Mouse (Mus musculus) thymus, postnatal 4 days (tissue): ENCODE data around the gene Atg5.

Experiments used
- DNase-seq: peaks from one replicate; pipeline ENCODE4 v3.0.0; 2021

Atg5 gene

GRCm38 (mm10) chr10:44268145-44268860 is at the start of gene Atg5:
Gene Atg5 (plus strand): TSS chr10:44268358.
- DNase-seq = peak; percentile 98

GRCm38 (mm10) chr10:44219073-44219472 is 49.1 kb upstream of the Atg5 start:
- DNase-seq = peak; percentile 17

GRCm38 (mm10) chr10:44224345-44224744 is 43.8 kb upstream of the Atg5 start:
- DNase-seq = no peak

GRCm38 (mm10) chr10:44233351-44233750 is 34.8 kb upstream of the Atg5 start:
- DNase-seq = peak; percentile 77

- peak; percentile 12 for DNase-seq
Measured at GRCm38 (mm10) chr10:44235298-44235697, 32.9 kb upstream of the Atg5 start.

- peak; percentile 33 for DNase-seq
Measured at GRCm38 (mm10) chr10:44256624-44257023, 11.5 kb upstream of the Atg5 start.

- DNase-seq = no peak
Measured at GRCm38 (mm10) chr10:44265835-44266234, 2.3 kb upstream of the Atg5 start.

- no peak for DNase-seq
Measured at GRCm38 (mm10) chr10:44266561-44266960, 1.6 kb upstream of the Atg5 start.

- peak; percentile 16 for DNase-seq
Measured at GRCm38 (mm10) chr10:44267426-44268142, 574 bp upstream of the Atg5 start.

GRCm38 (mm10) chr10:44269211-44269610 is 1.1 kb downstream of the Atg5 start:
- DNase-seq = no peak

- no peak for DNase-seq
Measured at GRCm38 (mm10) chr10:44282323-44282722, 14.2 kb downstream of the Atg5 start.

GRCm38 (mm10) chr10:44285106-44285505 is 16.9 kb downstream of the Atg5 start:
- DNase-seq = no peak

- no peak for DNase-seq
Measured at GRCm38 (mm10) chr10:44285935-44286334, 17.8 kb downstream of the Atg5 start.

- DNase-seq = no peak
Measured at GRCm38 (mm10) chr10:44290876-44291275, 22.7 kb downstream of the Atg5 start.

- DNase-seq = no peak
Measured at GRCm38 (mm10) chr10:44292205-44292604, 24.0 kb downstream of the Atg5 start.

GRCm38 (mm10) chr10:44299165-44299564 is 31.0 kb downstream of the Atg5 start:
- DNase-seq = no peak

GRCm38 (mm10) chr10:44300078-44300477 is 31.9 kb downstream of the Atg5 start:
- DNase-seq = no peak

- no peak for DNase-seq
Measured at GRCm38 (mm10) chr10:44303648-44304329, 35.6 kb downstream of the Atg5 start.

- no peak for DNase-seq
Measured at GRCm38 (mm10) chr10:44304330-44304717, 36.2 kb downstream of the Atg5 start.

GRCm38 (mm10) chr10:44304845-44305244 is 36.7 kb downstream of the Atg5 start:
- DNase-seq = no peak

GRCm38 (mm10) chr10:44306308-44306707 is 38.1 kb downstream of the Atg5 start:
- DNase-seq = no peak

GRCm38 (mm10) chr10:44308280-44308679 is 40.1 kb downstream of the Atg5 start:
- no peak for DNase-seq

GRCm38 (mm10) chr10:44309250-44309649 is 41.1 kb downstream of the Atg5 start:
- no peak for DNase-seq

GRCm38 (mm10) chr10:44315276-44315675 is 47.1 kb downstream of the Atg5 start:
- DNase-seq = no peak
